Mouse (Mus musculus) midbrain, embryonic 12.5 days (tissue): ENCODE measurements around the gene Ccr7. TPM values are rescaled to one million over a fixed set of nuclear protein-coding genes. Genes with fewer than 3 reads are reported as not detected.

Experiments
- ATAC-seq: fragments of 200-750 bp; cut with Nextera tagmentation; 2 replicates; pipeline ENCODE4 v1.8.0; 2017; ENCODE audit warnings: low read depth, moderate TSS enrichment, moderate library complexity; ENCODE audit not compliant: low FRiP score
- H3K27ac ChIP-seq: fragments of 300-500 bp; sonication (generic); replicated peaks from 2 replicates; pipeline ENCODE4 v1.5.1; 2016; ENCODE audit warnings: mild to moderate bottlenecking
- H3K27me3 ChIP-seq: fragments of 300-500 bp; sonication (generic); 2 replicates; pipeline ENCODE4 v1.6.1; 2016; ENCODE audit warnings: mild to moderate bottlenecking
- H3K36me3 ChIP-seq: fragments of 300-500 bp; sonication (generic); 2 replicates; pipeline ENCODE4 v1.6.1; 2016
- H3K4me1 ChIP-seq: fragments of 300-500 bp; sonication (generic); 2 replicates; pipeline ENCODE4 v1.6.1; 2016
- H3K4me2 ChIP-seq: fragments of 300-500 bp; sonication (generic); replicated peaks from 2 replicates; pipeline ENCODE4 v1.6.1; 2016; ENCODE audit warnings: mild to moderate bottlenecking, moderate library complexity
- H3K4me3 ChIP-seq: fragments of 300-500 bp; sonication (generic); 2 replicates; pipeline ENCODE4 v1.5.1; 2016; ENCODE audit warnings: mild to moderate bottlenecking
- H3K9ac ChIP-seq: fragments of 300-500 bp; sonication (generic); replicated peaks from 2 replicates; pipeline ENCODE4 v1.6.1; 2016; ENCODE audit warnings: mild to moderate bottlenecking, moderate library complexity
- H3K9me3 ChIP-seq: fragments of 300-500 bp; sonication (generic); 2 replicates; pipeline ENCODE4 v1.6.1; 2016; ENCODE audit warnings: mild to moderate bottlenecking
- WGBS: fragments of 180-500 bp; shearing (Covaris S2); methylation state at CpG from one replicate; pipeline ENCODE4 v1.1.7; 2016; 5-methylcytosine and 5-hydroxymethylcytosine counted together
- polyA plus RNA-seq: library from polyadenylated mRNA; unstranded; fragments of >200 nt; fragmentation: Nextera tagmentation; extraction: Ambion mirVana; gene quantifications from 2 replicates; pipeline ENCODE4 v1.2.1, GENCODE M21; 2016

The Ccr7 gene
- polyA plus RNA-seq, 1 experiment from 2014 or later, result 0.11 TPM

DNA sequence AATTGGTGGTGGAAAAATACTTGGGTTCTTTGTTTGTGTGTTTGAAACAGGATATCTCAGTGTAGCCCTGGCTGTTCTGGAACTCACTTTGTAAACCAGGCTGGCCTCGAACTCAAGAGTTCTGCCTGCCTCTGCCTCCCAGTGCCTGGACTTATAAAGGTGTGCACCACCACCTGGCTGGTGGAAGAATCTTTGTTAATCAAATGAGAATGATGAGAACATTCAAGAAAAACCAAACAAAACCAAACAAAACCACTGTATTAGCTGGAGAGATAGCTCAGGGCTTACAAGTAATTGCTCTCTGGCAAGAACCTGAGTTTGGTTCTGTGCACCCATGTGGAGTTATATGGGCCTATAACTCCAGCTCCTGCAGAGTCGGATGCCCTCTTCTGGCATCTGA is 14.6 kb upstream of the Ccr7 start:
- no peak for ATAC-seq
- H3K27me3 ChIP-seq, result no peaks in the 10 kb centered on the region
- no peak overlapping the region for H3K4me3 ChIP-seq
- H3K27ac ChIP-seq, result no peak overlapping the region
- H3K9me3 ChIP-seq, result no peaks in the 10 kb centered on the region
- 0 out of 2 replicates have a peak, but pooled peaks cover 4% of the 10 kb centered on the region for H3K4me1 ChIP-seq
- no peak overlapping the region for H3K4me2 ChIP-seq
- H3K36me3 ChIP-seq, result no peaks in the 10 kb centered on the region
- WGBS, result 89% methylated on average over 2 of the region's 2 CpGs
- H3K9ac ChIP-seq, result no peak overlapping the region

DNA sequence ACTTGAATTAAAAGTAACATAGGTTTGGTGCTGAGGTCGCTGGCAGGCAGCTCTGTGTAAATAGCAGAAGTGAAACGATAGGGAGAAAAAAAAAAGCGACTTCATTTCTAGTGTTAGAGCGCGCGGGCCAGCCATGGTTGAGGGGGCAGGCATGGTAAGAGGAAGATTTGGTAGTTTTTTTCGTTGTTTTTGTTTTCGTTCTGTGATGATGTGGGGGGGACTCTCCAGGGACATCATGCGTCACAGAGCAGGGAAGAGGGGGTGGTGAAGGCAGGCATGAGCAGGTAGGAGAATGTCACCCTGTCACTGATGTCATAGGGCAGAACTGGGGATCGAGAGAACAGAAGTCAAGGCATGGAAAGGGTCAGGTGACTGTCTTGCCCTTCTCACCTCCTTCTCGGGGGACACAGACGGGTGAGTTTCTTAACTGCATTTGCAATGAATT is 13.2 kb upstream of the Ccr7 start:
- no peaks in the 10 kb centered on the region for H3K9me3 ChIP-seq
- H3K27ac ChIP-seq, result no peak overlapping the region
- H3K4me2 ChIP-seq, result no peak overlapping the region
- H3K27me3 ChIP-seq, result no peaks in the 10 kb centered on the region
- ATAC-seq, result no peak
- 73% methylated on average over 12 of the region's 12 CpGs for WGBS
- H3K4me3 ChIP-seq, result no peak overlapping the region
- no peaks in the 10 kb centered on the region for H3K36me3 ChIP-seq
- H3K9ac ChIP-seq, result no peak overlapping the region
- 0 out of 2 replicates have a peak, but pooled peaks cover 4% of the 10 kb centered on the region for H3K4me1 ChIP-seq

DNA sequence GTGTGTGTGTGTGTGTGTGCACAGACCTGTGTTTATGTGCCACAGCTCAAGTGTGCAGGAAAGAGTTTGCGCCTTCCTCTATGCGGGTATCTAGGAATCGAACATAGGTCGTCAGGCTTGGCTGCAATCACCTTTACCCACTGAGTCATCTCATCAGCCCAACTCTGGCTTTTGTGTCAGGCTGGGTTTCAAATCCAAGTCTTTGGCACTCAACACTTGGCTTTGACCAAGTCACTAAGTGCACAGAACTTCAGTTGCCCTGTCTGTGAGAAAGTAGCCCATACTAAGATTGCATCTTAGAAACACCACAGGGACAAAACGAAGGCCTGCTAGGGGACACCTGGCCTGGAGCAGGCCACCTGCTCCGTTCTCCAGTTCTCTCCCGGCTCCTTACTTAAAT is 12.7 kb upstream of the Ccr7 start:
- Histone ChIP-seq H3K9me3 (no peaks in the 10 kb centered on the region), H3K4me3 (no peak overlapping the region), H3K27me3 (no peaks in the 10 kb centered on the region), H3K4me1 (0 out of 2 replicates have a peak, but pooled peaks cover 4% of the 10 kb centered on the region), H3K4me2 (no peak overlapping the region), H3K9ac (no peak overlapping the region), H3K36me3 (no peaks in the 10 kb centered on the region), H3K27ac (no peak overlapping the region)
- ATAC-seq, result no peak
- WGBS, result 88% methylated on average over 7 of the region's 7 CpGs

DNA sequence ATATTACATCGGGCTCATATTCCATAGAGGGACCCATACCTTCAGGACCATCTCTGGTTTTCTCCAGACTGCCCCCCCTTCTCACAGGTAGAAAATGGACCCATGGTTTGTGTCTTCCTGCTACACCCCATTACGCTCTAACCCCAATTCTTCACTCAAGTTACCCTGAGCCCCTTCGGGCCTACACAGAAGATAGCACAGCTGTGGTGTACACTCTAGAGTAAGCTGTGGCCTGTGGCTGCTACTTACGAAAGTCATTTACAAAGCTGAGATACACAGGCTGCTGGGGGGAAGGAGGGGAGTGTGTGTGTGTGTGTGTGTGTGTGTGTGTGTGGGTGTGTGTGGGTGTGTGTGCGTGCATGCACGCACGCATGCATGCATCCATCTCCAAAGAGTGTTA is 11.4 kb upstream of the Ccr7 start:
- no peaks in the 10 kb centered on the region for H3K9me3 ChIP-seq
- H3K4me2 ChIP-seq, result no peak overlapping the region
- no peaks in the 10 kb centered on the region for H3K27me3 ChIP-seq
- H3K27ac ChIP-seq, result no peak overlapping the region
- ATAC-seq, result no peak
- no peaks in the 10 kb centered on the region for H3K36me3 ChIP-seq
- H3K4me3 ChIP-seq, result no peak overlapping the region
- no peak overlapping the region for H3K9ac ChIP-seq
- H3K4me1 ChIP-seq, result 0 out of 2 replicates have a peak, but pooled peaks cover 4% of the 10 kb centered on the region
- WGBS, result 87% methylated on average over 7 of the region's 7 CpGs

- 79% methylated on average over 11 of the region's 11 CpGs for WGBS
- 0 out of 2 replicates have a peak, but pooled peaks cover 4% of the 10 kb centered on the region for H3K4me1 ChIP-seq
- no peak overlapping the region for H3K4me2 ChIP-seq
- no peak overlapping the region for H3K27ac ChIP-seq
- H3K36me3 ChIP-seq, result no peaks in the 10 kb centered on the region
- no peak overlapping the region for H3K4me3 ChIP-seq
- no peaks in the 10 kb centered on the region for H3K27me3 ChIP-seq
- H3K9ac ChIP-seq, result no peak overlapping the region
- no peaks in the 10 kb centered on the region for H3K9me3 ChIP-seq
- no peak for ATAC-seq
Observed at GRCm38 (mm10) chr11:99165031-99165752, 10.3 kb upstream of the Ccr7 start.

DNA sequence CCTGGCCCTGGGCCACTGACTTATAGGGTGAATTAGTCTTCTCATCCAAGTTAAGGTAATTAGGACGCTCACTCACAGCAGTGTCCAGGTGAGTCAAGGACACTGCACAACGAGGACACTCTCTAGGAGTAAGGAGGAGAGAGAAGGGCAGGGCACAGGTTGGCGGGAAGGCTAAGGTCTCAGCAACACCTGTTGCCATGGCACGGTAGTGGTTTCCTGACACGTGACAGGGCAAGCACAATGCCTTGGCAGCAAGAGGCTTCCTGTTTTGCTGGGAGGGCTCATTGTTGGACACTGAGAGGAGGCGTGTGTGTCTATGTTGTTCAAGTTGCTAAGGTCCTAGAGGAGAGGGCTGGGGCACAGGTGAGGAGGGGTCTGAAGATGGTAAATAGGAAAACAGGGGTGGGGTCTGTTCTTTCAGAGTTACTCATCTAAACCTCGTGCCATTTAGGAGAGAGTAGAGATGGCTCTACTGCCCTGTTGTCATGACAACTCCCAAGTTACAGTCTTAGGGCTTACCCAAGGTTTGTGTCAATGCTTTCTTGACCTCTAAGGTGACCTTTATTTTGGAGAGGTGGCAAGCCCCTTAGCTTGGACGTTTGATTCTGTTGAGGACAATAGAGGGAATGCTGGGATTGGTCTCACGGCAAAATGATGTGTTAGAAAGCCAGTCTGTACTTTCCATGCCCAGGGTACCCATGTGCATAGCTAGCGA is 8.3 kb upstream of the Ccr7 start:
- Histone ChIP-seq H3K4me1 (no peaks in the 10 kb centered on the region), H3K4me2 (no peak overlapping the region), H3K4me3 (no peak overlapping the region), H3K9me3 (no peaks in the 10 kb centered on the region), H3K9ac (no peak overlapping the region), H3K27me3 (no peaks in the 10 kb centered on the region), H3K36me3 (no peaks in the 10 kb centered on the region), H3K27ac (no peak overlapping the region)
- no peak for ATAC-seq
- WGBS, result 75% methylated on average over 10 of the region's 10 CpGs

DNA sequence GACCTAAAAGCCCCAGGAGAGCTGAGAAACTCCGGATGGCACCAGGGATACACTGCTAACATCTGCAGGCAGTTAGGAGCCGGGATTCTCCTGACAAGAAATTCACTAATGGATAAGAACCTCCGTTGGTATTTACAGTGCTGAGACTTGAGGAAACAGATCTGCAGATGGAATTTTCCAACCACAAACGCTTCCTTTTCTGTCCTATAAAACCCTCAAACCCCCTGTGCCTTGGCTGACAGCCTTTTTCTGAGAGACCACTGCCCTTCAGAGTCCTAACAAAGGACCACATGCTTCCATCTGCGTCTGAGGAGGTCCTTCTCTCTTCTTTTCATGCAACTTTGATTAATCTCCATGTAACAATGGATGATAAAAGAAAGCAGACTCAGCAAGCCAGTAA is 6.8 kb upstream of the Ccr7 start:
- Histone ChIP-seq H3K4me3 (no peak overlapping the region), H3K4me2 (no peak overlapping the region), H3K9ac (no peak overlapping the region), H3K27ac (no peak overlapping the region), H3K36me3 (no peaks in the 10 kb centered on the region), H3K4me1 (no peaks in the 10 kb centered on the region), H3K27me3 (no peaks in the 10 kb centered on the region), H3K9me3 (no peaks in the 10 kb centered on the region)
- no peak for ATAC-seq
- 63% methylated on average over 5 of the region's 5 CpGs for WGBS

DNA sequence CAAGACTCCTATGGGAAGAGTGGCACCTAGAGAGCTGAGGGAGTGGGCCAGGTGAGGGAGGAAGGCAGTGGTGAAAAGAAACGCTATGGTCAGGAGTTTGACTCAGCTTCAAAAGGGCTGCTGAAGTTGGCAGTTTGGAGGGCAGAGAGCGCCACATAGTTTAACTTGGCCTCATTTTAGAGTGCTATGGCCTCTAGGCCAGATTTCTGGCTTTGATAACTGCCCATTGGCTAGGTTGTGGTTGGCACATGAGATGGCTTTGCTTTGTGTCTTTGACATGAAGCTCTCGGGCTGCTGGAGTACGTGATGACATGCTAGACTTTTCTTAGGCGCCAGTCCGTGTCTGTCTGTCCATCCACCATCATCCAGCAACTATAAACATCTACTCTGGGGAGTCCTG is 5.4 kb upstream of the Ccr7 start:
- Histone ChIP-seq H3K4me3 (no peak overlapping the region), H3K27me3 (no peaks in the 10 kb centered on the region), H3K27ac (no peak overlapping the region), H3K4me2 (no peak overlapping the region), H3K36me3 (no peaks in the 10 kb centered on the region), H3K9me3 (no peaks in the 10 kb centered on the region), H3K9ac (no peak overlapping the region), H3K4me1 (no peaks in the 10 kb centered on the region)
- no peak for ATAC-seq
- WGBS, result 90% methylated on average over 6 of the region's 6 CpGs

DNA sequence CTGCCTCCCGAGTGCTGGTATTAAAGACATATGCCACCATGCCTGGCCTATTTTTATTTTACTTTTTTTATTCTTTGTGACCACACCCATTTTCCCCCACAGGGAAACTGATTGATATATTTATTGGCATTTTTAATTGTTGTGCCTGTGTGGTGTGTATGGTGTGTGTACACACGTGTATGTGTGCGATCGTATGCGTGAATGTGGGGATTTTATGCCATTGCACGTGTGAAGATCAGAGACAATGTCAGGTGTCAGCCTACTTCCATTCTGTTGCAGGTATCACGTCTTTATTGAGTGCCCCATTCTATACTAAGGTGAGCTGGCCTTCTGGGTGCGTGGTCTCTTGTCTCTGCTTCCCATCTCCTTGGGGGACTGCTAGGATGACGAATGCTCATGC is 940 bp upstream of the Ccr7 start:
- 94% methylated on average over 9 of the region's 9 CpGs for WGBS
- Histone ChIP-seq H3K4me3 (no peak overlapping the region), H3K27me3 (peaks cover 11% of the 10 kb centered on the region; the same call in 1 of the 2 replicates), H3K9ac (no peak overlapping the region), H3K4me2 (no peak overlapping the region), H3K4me1 (no peaks in the 10 kb centered on the region), H3K36me3 (no peaks in the 10 kb centered on the region), H3K9me3 (no peaks in the 10 kb centered on the region), H3K27ac (no peak overlapping the region)
- ATAC-seq, result no peak

DNA sequence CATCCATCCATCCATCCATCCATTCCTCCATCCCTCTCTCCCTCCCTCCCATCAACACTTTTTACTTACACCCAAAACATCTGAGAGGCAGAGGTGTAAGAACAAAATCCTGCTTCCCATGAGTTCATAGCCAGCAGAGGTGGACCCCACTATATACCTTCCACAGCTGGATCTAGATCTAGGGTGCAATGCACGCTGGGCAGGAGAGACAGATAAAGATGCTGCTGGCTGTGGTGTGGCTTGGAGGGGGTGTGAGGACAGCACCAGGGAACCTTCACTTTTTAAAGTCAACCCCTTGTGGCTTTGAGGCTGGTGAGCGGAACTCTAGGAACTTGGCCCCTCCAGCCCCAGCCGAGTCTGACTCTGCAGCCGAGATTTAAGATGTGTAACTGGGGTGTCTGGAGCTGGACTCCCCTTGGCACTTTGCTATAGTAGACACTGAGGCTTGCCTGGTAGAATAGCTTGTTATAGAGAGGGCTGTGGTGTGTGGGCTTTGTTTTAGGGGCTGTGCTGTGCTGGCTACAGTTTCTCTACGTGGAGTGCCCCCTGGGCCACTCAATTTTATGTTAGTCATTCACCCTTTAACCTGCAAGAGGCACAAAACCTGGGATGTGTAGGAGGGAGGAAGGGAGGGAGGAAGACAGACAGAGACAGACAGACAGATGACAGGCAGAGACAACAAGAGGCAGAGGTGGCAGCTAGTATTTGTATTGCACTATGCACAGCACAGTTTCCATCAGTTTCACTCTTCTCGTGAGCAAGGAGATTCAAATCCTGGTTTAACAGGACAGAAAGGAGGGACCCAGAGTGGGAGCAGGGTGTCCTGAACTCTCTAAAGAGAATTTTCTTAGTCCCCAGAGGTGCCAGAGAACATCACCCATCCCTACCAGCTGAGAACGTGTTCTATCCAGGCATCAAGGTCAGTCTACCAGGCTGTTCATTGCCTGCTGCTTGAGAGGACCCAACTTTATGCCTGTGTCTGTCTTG is 817 bp downstream of the Ccr7 start:
- peaks cover 11% of the 10 kb centered on the region; the same call in 1 of the 2 replicates for H3K27me3 ChIP-seq
- peaks cover 8% of the 10 kb centered on the region for H3K4me1 ChIP-seq
- no peaks in the 10 kb centered on the region for H3K36me3 ChIP-seq
- H3K4me3 ChIP-seq, result no peak overlapping the region
- no peak overlapping the region for H3K9ac ChIP-seq
- no peak overlapping the region for H3K4me2 ChIP-seq
- H3K27ac ChIP-seq, result no peak overlapping the region
- WGBS, result 77% methylated on average over 7 of the region's 7 CpGs
- H3K9me3 ChIP-seq, result no peaks in the 10 kb centered on the region
- no peak for ATAC-seq

DNA sequence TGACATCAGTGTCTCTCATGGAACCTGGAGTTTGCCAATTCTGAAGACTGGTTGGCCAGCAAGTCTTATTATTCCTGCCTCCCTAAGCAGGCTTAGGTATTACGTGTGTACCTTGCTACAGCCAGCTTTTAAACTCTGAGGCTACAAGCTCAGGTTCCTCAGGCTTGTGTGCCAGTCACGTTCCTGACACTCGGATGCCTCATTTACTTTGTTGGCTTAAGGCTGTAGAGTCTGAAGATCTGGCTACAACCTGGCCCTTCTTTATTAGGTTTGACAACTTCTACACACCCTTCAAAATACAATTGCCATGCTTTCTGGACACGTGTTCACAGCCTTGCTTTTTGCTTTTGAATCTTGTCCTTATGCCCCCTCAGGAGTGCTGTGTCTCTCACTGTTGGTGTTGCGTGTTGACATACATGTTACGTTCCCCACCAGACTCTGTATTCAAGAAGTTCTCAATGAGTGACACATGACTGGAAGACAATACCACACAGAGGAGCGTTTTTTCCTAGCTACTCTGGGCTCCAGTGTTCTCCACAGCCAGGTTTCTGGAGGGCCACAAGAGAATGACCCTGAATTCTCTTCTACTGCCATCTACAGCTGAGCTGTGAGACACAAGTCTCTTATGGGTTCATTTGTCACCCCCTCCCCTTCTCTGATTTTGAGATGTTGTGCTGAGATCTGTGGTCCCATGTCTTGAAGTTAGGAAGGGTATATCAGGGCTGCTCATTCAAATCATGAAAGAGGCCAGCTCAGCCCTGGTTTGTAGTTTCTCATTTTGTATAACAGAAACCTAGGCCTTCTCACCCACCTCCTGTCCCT is 2.3 kb downstream of the Ccr7 start:
- Histone ChIP-seq H3K36me3 (no peaks in the 10 kb centered on the region), H3K9ac (no peak overlapping the region), H3K27ac (no peak overlapping the region), H3K27me3 (peaks cover 11% of the 10 kb centered on the region; the same call in 1 of the 2 replicates), H3K9me3 (no peaks in the 10 kb centered on the region), H3K4me1 (peaks cover 23% of the 10 kb centered on the region), H3K4me2 (no peak overlapping the region), H3K4me3 (no peak overlapping the region)
- ATAC-seq, result no peak
- 80% methylated on average over 7 of the region's 7 CpGs for whole genome bisulfite sequencing
